Mouse (Mus musculus) stomach, postnatal 0 days (tissue): ENCODE measurements at regions not wholly inside any gene's neighbourhood (a gene's known extent, or its start where the extent isn't known, plus 50 kb on each side); places are given as distances from the start of the nearest gene placed in this dataset.

ENCODE experiments used
- ATAC-seq: fragments of 200-750 bp; cut with Nextera tagmentation; 2 replicates; pipeline ENCODE4 v1.8.0; 2017; ENCODE audit not compliant: low FRiP score, low TSS enrichment
- DNase-seq: peaks from one replicate; pipeline ENCODE4 v3.0.0-alpha.2; 2016; ENCODE audit warnings: low spot score
- H3K27ac ChIP-seq: fragments of 300-500 bp; sonication (generic); replicated peaks from 2 replicates; pipeline ENCODE4 v1.5.1; 2014; ENCODE audit warnings: mild to moderate bottlenecking, control low read depth
- H3K27me3 ChIP-seq: fragments of 300-500 bp; sonication (generic); 2 replicates; pipeline ENCODE4 v1.6.1; 2014; ENCODE audit warnings: low read length; ENCODE audit not compliant: control insufficient read depth, insufficient read depth
- H3K36me3 ChIP-seq: fragments of 300-500 bp; sonication (generic); 2 replicates; pipeline ENCODE4 v1.6.1; 2014; ENCODE audit warnings: low read length, mixed read lengths; ENCODE audit not compliant: control insufficient read depth, insufficient read depth
- H3K4me1 ChIP-seq: fragments of 300-500 bp; sonication (generic); replicated peaks from 2 replicates; pipeline ENCODE4 v1.6.1; 2014; ENCODE audit warnings: antibody characterized with exemption; ENCODE audit not compliant: control insufficient read depth, insufficient read depth
- H3K4me2 ChIP-seq: fragments of 300-500 bp; sonication (generic); replicated peaks from 2 replicates; pipeline ENCODE4 v1.6.1; 2014; ENCODE audit warnings: low read depth, mild to moderate bottlenecking, control low read depth, moderate library complexity
- H3K4me3 ChIP-seq: fragments of 300-500 bp; sonication (generic); 2 replicates; pipeline ENCODE4 v1.5.1; 2014; ENCODE audit warnings: low read depth, low read length, control low read depth
- H3K9ac ChIP-seq: fragments of 300-500 bp; sonication (generic); 2 replicates; pipeline ENCODE4 v1.6.1; 2014; ENCODE audit warnings: mild to moderate bottlenecking, low read length, control low read depth, mixed read lengths
- H3K9me3 ChIP-seq: fragments of 300-500 bp; sonication (generic); 2 replicates; pipeline ENCODE4 v1.6.1; 2016; ENCODE audit warnings: low read length; ENCODE audit not compliant: control insufficient read depth
- CTCF ChIP-seq: IDR thresholded peaks from 2 replicates; pipeline ENCODE4 v1.5.1; 2016; ENCODE audit warnings: antibody characterized with exemption, low read depth, mild to moderate bottlenecking, moderate library complexity
- EP300 ChIP-seq: optimal IDR thresholded peaks from 2 replicates; pipeline ENCODE3; 2016; ENCODE audit warnings: antibody characterized with exemption
- WGBS: fragments of 180-500 bp; shearing (Covaris S2); extraction: QIAGEN DNeasy Blood & Tissue Kit; methylation state at CpG from one replicate; pipeline ENCODE4 v1.1.7; 2014; 5-methylcytosine and 5-hydroxymethylcytosine counted together

GRCm38 (mm10) chr3:61503178-61503577 lies 137.4 kb upstream of the B430305J03Rik start:
- Histone ChIP-seq H3K27me3 (no peaks in the 10 kb centered on the region), H3K9me3 (no peaks in the 10 kb centered on the region), H3K27ac (no peak overlapping the region), H3K4me3 (no peak overlapping the region), H3K4me2 (no peak overlapping the region), H3K36me3 (no peaks in the 10 kb centered on the region), H3K4me1 (no peaks in the 10 kb centered on the region), H3K9ac (no peak overlapping the region)
- no peak for TF ChIP-seq CTCF
- no peak for TF ChIP-seq EP300
- DNase-seq, result no peak
- ATAC-seq, result no peak

- Histone ChIP-seq H3K4me3 (no peak overlapping the region), H3K4me1 (no peaks in the 10 kb centered on the region), H3K4me2 (no peak overlapping the region), H3K36me3 (no peaks in the 10 kb centered on the region), H3K27ac (no peak overlapping the region), H3K9me3 (no peaks in the 10 kb centered on the region), H3K27me3 (no peaks in the 10 kb centered on the region), H3K9ac (no peak overlapping the region)
- WGBS, result 88% methylated on average over 2 of the region's 2 CpGs
- DNase-seq (no peak), ATAC-seq (no peak)
- TF ChIP-seq CTCF (no peak), EP300 (no peak)
These were observed 129.1 kb upstream of the B430305J03Rik start for GRCm38 (mm10) chr3:61494835-61495234.

- no peak for ATAC-seq
- Histone ChIP-seq H3K9ac (no peak overlapping the region), H3K27me3 (no peaks in the 10 kb centered on the region), H3K27ac (no peak overlapping the region), H3K9me3 (no peaks in the 10 kb centered on the region), H3K36me3 (no peaks in the 10 kb centered on the region), H3K4me2 (no peak overlapping the region), H3K4me3 (no peak overlapping the region), H3K4me1 (no peaks in the 10 kb centered on the region)
- no peak for DNase-seq
- TF ChIP-seq EP300, result no peak
- TF ChIP-seq CTCF, result no peak
- WGBS, result 79% methylated on average over 5 of the region's 5 CpGs
These were observed 121.1 kb upstream of the B430305J03Rik start for GRCm38 (mm10) chr3:61486808-61487389.

GRCm38 (mm10) chr3:61478861-61479584 lies 113.3 kb upstream of the B430305J03Rik start:
- no peak for DNase-seq
- Histone ChIP-seq H3K9ac (no peak overlapping the region), H3K4me1 (no peaks in the 10 kb centered on the region), H3K27ac (no peak overlapping the region), H3K4me2 (no peak overlapping the region), H3K27me3 (no peaks in the 10 kb centered on the region), H3K9me3 (no peaks in the 10 kb centered on the region), H3K36me3 (no peaks in the 10 kb centered on the region), H3K4me3 (no peak overlapping the region)
- ATAC-seq, result no peak
- no peak for TF ChIP-seq EP300
- TF ChIP-seq CTCF, result no peak
- 67% methylated on average over 3 of the region's 3 CpGs for WGBS

GRCm38 (mm10) chr3:61475018-61475417 lies 109.3 kb upstream of the B430305J03Rik start:
- Histone ChIP-seq H3K9ac (no peak overlapping the region), H3K27me3 (no peaks in the 10 kb centered on the region), H3K4me3 (no peak overlapping the region), H3K9me3 (no peaks in the 10 kb centered on the region), H3K4me1 (no peaks in the 10 kb centered on the region), H3K36me3 (no peaks in the 10 kb centered on the region), H3K4me2 (no peak overlapping the region), H3K27ac (no peak overlapping the region)
- ATAC-seq (no peak), DNase-seq (no peak)
- whole genome bisulfite sequencing, result 34% methylated on average over 2 of the region's 2 CpGs
- TF ChIP-seq CTCF, result no peak
- no peak for TF ChIP-seq EP300

- Histone ChIP-seq H3K27me3 (no peaks in the 10 kb centered on the region), H3K4me2 (no peak overlapping the region), H3K36me3 (no peaks in the 10 kb centered on the region), H3K9me3 (no peaks in the 10 kb centered on the region), H3K9ac (no peak overlapping the region), H3K4me3 (no peak overlapping the region), H3K4me1 (no peaks in the 10 kb centered on the region), H3K27ac (no peak overlapping the region)
- peak; percentile 15 for DNase-seq
- WGBS, result 19% methylated on average over 3 of the region's 3 CpGs
- TF ChIP-seq EP300 (no peak), CTCF (peak; percentile 74)
- ATAC-seq, result no peak
These were observed 101.4 kb upstream of the B430305J03Rik start for GRCm38 (mm10) chr3:61467158-61467557.
